Mouse (Mus musculus) frontal cortex, postnatal 10 days (tissue): Measurements from ENCODE around the gene Slc16a3.

ENCODE experiments used
- DNase-seq, 2 experiments: peaks; one replicate each; pipeline ENCODE4 v3.0.0; 2022; ENCODE audit warnings: low spot score in 2 of 2, mixed read lengths in 1 of 2

Gene Slc16a3

GRCm38 (mm10) chr11:120948328-120948727 lies at the start of gene Slc16a3:
Slc16a3 (plus strand) TSS chr11:120948480.
- DNase-seq: no peak

GRCm38 (mm10) chr11:120900276-120901244 lies 47.7 kb upstream of the Slc16a3 start:
- DNase-seq: no peak

GRCm38 (mm10) chr11:120901729-120902486 lies 46.4 kb upstream of the Slc16a3 start:
- DNase-seq: no peak

DNA sequence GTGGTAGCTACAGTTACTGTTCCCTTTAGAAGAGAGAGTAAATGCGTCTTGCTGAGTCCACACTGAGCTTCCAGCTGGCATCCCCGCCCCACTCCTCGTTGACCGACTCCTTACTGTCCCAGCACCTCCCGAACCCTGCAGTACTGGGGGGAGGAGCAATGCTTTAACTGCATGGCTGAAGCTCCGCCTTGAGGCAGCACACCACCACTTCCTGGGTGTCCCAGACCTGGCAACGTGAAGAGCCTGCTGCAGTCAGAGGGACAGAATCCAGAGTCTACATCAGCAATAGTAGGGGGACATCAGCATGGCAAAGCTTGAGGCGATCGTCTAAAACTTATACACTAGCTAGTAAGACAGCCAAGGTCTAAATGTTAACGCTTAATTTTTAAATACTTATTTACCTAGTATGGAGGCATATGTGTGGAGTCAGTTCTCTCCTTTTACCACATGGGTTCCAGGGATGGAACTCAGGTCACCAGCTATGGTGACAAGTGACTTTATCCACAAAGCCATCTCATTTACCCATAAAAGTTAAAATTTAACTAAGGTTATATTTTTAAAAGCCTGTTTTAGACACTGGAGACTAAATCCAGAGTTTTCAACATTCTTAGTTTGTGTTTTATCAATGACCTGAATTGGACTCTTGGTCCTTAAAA lies 45.7 kb upstream of the Slc16a3 start:
- no peak for DNase-seq

DNA sequence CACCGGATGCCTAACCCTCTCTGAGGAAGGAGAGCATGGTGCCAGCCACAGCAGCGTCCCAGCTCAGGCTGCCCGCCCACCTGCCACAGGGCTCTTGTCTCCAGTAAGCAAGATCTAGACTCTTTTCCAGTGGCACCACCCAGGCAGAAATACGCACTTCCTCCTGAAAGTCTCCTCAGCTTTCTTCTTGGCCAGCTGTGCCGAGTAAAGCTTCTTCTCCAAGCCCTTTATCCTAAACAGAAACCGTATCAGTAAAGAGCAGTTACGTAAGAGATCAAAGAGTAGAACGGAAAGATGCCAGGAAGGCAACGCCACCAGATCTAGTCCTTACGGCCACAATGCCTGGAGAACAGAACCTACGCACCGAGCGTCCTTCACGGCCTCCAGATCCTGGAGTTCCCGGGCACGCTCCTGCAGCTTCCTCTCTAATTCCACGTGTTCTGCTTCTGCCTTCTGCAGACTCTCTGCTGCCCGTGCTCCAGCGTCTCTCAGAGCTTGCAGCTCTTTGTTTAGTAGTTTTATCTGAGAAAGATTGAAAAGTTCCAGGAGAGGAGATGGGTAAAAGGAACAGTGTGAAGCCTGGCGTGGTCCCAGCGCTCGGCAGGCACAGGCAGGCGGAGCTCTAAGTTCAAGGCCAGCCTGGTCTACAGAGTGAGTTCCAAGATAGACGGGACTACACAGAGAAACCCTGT lies 45.0 kb upstream of the Slc16a3 start:
- no peak for DNase-seq

DNA sequence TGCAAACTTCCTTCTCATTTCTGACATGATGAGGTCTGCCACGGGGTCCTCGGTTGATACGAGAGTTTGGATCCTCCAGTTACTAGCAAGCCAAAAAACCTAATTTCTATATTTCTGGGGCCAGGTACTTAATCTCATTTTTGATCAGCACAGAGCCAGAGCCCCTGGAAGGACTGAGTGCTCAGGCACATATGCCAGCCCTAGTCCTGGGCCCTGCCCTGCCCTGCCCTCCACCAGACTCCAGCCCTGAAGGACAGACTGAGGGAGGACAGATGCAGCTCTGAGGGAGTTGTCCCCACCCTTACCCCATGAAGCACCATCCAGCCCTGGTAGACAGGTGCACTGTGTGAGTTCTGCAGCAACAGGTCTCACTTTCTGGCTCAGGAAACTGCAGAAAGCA lies 43.7 kb upstream of the Slc16a3 start:
- DNase-seq: no peak

GRCm38 (mm10) chr11:120905430-120905873 lies 42.8 kb upstream of the Slc16a3 start:
- peak; percentile 28 to 62 for DNase-seq

DNA sequence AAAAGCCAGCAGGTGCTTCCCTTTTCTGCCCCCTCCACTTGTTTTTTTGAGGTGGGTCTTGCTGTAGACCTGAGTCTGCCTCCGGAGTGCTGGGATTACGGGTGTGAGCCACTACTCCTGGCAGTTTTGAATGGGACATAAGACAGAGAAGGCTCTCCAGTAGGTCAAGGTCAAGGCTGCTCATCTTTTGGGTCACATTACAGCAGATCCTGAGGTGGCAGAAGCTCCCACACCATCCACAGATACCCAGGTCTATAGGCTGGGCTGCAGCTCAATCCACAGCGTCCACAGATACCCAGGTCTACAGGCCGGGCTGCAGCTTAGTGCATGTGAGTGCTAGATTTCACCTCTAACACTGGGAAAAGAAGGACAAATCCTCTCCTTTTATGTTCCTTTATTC lies 34.5 kb upstream of the Slc16a3 start:
- DNase-seq: no peak

DNA sequence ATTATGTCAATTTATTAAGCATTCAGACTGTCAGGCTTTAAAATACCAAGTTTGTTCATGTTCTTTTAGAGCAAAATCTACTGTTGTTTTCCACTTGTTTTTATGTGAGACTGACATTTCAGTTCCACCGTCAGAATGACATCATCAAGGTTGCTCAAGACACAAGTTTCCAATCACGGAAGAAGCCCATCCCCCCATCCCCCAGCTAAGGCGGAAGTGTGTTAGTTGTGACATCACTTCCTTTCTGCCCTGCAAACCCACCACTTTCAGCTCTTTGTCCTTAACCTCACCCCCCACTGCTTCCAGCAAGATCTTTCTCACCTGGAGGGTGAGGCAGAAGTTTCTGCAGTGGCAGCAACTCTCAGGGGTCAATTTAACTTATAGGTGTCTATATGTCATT lies 31.8 kb upstream of the Slc16a3 start:
- DNase-seq: no peak

- DNase-seq: no peak
Observed at GRCm38 (mm10) chr11:120917756-120918155, 30.5 kb upstream of the Slc16a3 start.

DNA sequence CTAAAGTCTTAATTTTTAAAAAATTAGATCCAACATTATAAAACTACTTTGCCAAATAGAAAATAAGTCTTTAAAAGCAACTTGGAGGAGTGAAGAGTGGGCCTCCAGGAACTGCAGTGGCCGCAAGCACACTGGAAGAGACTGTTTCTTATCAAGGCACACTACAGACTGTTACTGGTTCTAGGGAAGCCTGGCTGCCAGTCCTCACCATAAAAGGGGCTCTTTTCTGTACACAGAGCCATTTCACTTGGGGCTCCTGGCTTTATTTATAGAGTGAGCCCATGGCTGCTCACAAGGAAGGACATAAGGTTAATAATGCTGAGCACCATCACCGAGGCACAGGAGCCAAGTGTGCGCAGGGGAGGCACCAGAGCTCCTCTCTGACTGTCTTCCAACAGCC lies 25.8 kb upstream of the Slc16a3 start:
- no peak for DNase-seq

DNA sequence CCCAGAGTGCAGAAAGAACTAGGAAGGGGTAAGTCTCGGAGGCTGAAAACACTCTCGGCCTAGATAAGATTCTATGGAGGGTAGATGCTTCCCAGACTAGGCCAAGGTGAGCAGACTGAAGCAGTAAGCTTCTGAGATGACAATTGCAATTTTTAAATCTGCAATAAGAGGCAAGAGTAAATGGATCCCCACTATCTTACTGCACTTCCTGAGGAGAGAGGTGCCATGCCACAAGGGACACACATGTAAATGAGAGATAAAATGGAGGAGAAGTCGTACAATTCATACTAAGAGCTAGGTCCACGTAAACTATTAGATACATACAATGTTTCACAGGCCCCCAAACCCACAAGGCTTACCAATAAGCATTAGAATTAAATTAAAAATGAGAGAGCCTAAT lies 19.8 kb upstream of the Slc16a3 start:
- DNase-seq: no peak

- DNase-seq: no peak
Observed at GRCm38 (mm10) chr11:120931479-120931878, 16.8 kb upstream of the Slc16a3 start.

DNA sequence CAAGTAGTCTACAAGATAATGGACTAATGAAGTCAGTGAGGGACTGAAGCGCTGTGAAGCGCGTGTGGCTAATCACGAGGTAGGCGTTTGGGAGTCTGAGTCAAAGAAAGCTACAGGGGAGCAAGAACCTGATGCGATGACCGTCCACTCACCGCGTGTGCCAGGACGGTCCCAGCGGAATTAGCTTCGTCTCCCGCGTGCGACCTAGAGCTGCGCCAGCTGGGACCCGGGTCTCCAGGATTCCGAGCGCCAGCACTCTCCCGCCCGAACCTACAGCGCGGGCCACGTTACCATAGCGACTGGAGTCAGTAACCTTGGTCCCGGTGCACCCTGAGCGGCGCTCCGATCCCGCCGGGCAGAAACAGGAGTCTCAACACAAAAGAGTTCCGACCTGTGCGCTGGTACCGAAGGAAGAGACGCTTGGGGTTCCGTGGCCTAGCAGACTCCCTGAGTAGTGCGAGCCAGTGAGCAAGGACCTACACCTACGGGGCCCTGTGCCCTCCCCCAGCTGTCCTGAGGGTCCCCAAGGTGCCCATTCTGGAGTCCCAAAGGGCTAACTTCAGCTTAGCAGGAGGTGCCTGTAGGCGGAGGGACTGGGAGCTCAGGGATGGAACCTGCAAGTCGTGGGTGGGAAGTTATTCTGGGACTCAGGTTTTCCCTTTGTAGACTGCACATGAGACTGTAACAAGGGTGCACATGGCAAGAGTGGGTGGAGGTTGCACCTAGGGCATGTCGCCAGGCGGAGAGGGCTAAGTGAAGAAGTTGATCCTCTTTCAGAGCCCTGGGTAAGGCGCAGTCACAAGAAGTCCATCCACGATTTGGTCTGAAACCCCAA lies 15.5 kb upstream of the Slc16a3 start, which contains the start of gene Ccdc57:
TSS of gene Ccdc57 (minus strand) at position 309 of the 835 bp plus-strand sequence.
- DNase-seq: peak; percentile 87 to 90

GRCm38 (mm10) chr11:120937976-120938375 lies 10.3 kb upstream of the Slc16a3 start:
- DNase-seq: no peak

- no peak for DNase-seq
Observed at GRCm38 (mm10) chr11:120938795-120939194, 9.5 kb upstream of the Slc16a3 start.

DNA sequence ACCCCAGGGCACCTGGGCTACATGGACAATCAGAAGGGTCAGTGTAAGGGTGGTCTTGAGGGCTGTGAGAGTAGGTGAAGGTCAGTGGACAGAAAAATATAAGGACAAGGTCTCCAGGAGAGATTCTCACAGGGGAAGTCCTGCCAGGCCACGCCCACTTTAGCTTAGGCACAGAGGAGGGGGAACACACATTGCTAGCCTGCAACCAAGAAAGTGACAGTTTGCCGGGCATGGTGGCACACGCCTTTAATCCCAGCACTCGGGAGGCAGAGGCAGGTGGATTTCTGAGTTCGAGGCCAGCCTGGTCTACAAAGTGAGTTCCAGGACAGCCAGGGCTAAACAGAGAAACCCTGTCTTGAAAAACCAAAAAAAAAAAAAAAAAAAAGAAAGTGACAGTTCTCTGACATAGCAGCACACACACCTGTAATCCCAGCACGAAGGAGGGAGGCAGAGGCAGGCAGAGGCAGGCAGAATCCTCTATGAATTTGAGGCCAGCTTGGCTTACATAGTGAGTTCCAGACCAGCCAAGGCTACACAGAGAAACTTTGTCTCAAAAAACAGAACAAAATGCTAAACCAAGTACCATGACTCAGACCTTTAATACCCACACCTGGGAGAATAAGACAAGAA lies 8.5 kb upstream of the Slc16a3 start:
- no peak for DNase-seq

DNA sequence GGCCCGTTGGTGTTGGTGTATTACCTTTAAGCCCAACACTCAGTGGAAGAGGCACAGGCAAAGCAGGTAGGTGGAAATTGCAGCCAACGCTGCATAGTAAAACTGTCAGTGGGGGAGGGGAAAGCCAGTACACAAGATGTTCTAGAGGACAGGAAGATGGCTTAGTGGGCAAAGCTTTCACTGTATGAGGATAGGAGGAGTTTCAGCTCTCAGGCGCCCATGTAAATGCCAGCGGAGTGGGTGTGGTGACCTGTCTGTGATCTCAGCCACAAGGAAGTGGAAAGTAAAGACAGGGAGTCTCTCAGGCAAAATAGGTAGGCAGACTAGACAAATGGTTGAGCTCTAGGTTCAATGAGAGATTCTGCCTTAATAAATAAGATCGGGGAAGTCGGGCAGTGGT lies 7.3 kb upstream of the Slc16a3 start:
- DNase-seq: no peak

DNA sequence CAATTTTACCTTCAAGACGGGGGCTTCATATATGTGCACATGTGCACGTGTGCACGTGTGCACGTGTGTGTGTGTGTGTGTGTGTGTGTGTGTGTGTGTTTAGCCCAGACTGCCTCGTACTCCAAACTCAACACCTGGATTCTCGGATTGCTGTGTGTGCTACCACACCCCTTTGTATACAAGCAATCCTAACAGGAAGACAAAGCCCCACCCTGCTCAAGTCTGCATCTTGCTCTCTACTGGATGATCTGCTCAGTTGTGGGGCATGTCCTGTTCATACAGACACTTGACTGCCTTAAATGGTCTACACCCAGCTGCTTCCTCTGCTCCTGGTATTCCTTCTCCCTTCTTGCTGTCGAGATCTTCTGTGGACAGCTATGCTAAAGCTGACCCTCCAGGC lies 3.0 kb upstream of the Slc16a3 start:
- DNase-seq: no peak

DNA sequence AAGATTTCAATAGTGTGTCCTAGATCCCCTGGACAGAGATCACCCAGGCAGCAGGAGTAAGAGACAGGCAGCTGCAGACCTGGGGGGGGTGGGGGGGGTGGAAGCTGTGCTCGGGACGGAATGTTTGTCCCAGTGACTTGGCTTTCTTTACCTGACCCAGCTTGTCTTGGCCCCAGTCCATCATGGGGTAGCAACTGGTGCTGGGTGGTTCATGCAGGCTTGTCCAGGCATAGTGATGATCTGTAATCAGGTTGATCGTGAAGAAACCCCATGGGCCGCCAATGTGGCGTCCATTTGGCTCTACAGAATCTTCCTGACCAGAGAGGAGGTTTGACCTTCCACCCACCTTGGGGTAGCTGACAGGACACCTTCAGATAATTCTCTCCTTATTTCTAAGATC lies 2.4 kb upstream of the Slc16a3 start:
- DNase-seq: no peak
